Mouse (Mus musculus): Measurements from ENCODE around the gene Ikzf1.

Gene Ikzf1

DNA sequence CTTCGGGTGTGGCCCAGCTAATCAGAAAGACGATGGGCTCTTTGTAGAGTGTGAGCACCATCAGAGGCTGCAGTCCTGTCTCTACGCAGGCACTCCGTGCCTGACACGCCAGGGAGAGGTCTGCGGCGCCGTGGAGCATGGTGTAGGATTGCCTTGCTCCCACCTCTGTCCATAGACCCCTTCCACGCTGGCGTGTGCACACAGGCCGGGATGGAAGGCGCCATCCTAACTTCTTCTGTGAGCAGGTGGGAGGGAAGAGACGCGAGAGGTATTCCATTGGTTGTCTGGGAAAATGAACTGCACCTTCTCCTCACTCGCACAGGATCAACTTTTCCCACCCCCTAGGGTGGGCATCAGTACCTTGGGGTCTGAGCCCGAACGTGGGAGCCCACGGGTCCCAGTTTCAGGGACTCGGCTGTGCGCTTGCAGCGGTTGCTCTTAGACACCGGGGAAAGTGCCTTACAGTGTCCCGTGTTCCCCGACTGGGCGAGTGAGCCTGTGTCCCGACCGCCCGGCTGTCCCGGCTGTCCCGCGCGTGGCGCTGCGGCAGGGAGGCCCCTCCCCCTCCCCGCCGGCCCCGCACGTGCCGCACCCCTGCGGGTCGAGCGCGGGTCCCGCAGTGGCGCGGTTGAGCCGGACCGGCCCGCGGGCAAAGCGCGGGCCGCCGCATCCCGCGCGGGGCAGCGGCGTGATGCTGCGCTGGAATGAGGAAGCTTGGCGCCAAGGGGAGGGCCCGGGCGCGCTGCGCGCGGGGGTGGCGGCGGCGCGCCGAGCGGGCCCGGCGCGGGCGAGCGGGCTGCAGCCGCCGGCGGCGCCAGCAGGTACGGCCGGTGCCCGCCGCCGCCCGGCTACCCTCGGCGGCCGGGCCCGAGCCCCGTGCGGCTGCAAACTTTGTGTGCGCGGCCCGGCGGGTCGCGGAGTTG lies at the start of gene Ikzf1:
TSS of gene Ikzf1 (plus strand) at position 74 of the 923 bp plus-strand sequence.
- no peak for DNase-seq (ENCODE audit: low spot score in 2 of 2)

DNA sequence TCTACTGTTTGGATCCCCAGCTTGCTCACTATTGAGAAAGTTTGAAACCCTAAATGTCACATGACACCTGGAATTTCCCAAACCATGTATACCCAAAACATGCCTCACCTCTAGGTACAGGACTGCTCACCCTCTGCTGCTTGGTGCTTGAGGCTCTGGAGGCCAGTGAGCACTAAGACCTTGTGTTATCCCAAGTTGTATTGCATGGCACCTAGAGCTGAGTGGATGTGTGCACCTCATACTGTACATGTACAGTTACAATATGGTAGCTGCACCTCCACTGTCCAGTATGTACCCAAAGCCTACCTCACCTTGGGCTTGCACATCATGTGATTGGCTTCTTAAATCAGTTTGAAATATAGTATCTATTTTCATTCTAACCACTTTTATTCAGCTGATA lies 40.5 kb upstream of the Ikzf1 start:
- no peak for DNase-seq (ENCODE audit: low spot score in 2 of 2)

GRCm38 (mm10) chr11:11656388-11656787 lies 28.4 kb upstream of the Ikzf1 start:
- no peak for DNase-seq (ENCODE audit: low spot score in 2 of 2)

DNA sequence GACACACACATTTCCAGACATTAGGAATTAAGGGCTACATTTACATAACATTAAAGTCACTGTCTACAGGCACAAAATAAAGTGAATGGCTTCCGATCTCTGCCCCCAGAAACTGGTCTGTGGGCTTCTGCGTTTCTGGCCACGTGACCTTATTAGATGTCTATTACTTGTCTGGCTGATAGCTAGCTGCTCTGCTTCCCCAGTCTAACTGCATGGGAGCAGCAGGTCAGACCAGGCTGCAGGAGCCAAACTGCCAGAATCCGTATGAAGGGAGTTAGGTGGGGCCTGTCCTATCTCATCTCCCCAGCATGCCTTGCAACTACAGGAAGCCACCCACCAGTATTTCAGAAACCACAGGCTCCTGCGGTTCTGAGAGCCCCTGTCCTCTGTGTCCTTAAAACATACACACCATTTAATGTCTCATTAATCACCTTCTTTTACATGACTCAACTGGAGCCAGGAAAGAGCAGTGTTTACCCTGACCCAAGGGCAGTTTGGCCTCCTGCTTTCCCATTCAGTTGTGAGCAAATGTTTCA lies 27.7 kb upstream of the Ikzf1 start:
- no peak for DNase-seq (ENCODE audit: low spot score in 2 of 2)

- DNase-seq (ENCODE audit: low spot score in 2 of 2) = no peak
These were observed 27.2 kb upstream of the Ikzf1 start for GRCm38 (mm10) chr11:11657634-11658033.

GRCm38 (mm10) chr11:11658834-11659233 lies 26.0 kb upstream of the Ikzf1 start:
- DNase-seq (ENCODE audit: low spot score in 2 of 2) = no peak

- DNase-seq (ENCODE audit: low spot score in 2 of 2) = no peak
These were observed 24.2 kb upstream of the Ikzf1 start for GRCm38 (mm10) chr11:11660651-11661050.

- no peak for DNase-seq (ENCODE audit: low spot score in 2 of 2)
These were observed 17.4 kb upstream of the Ikzf1 start for GRCm38 (mm10) chr11:11667254-11667921.

- no peak for DNase-seq (ENCODE audit: low spot score in 2 of 2)
These were observed 16.9 kb upstream of the Ikzf1 start for GRCm38 (mm10) chr11:11667922-11668290.

DNA sequence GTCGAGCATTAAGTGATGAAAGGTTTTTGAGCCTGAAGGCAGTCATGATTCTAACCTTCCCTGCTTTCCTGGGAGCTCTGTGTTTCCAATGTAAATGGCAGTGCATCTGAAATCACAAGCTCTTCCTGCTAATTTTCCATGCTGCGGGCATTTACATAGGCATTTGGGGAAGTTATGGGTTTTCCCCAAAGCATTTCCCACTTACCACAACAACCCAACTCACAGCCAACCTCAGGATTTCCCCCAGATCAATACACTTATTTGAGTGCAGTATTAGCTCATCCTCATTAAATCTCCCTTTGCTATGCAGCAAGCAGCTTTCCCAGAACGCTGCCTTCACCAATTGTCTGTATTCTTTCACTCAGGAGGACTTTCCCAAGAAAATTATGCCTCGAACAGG lies 11.8 kb upstream of the Ikzf1 start:
- no peak for DNase-seq (ENCODE audit: low spot score in 2 of 2)

DNA sequence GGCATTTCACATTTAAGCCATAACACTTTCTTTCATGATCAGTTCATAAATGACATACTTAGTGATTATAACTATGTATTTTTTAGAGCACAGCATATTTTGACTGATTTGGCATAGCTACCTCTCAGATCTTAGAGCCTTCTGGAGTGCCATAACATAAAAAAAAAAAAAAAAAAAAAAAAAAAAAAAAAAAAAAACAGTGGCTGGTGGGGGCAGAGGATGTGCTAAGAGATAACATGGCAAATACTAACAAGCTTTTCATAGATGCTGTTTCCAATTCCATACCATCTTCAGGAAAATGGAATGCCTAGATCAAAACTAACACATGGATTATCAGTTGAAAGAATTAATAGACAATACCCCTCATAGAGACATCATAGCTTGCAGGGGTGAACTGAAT lies 9.7 kb upstream of the Ikzf1 start:
- DNase-seq (ENCODE audit: low spot score in 2 of 2) = no peak

- DNase-seq (ENCODE audit: low spot score in 2 of 2) = no peak
These were observed 8.6 kb upstream of the Ikzf1 start for GRCm38 (mm10) chr11:11676068-11676741.

GRCm38 (mm10) chr11:11677165-11677564 lies 7.6 kb upstream of the Ikzf1 start:
- no peak for DNase-seq (ENCODE audit: low spot score in 2 of 2)

- DNase-seq (ENCODE audit: low spot score in 2 of 2) = no peak
These were observed 5.8 kb upstream of the Ikzf1 start for GRCm38 (mm10) chr11:11678972-11679371.

- no peak for DNase-seq (ENCODE audit: low spot score in 2 of 2)
These were observed 510 bp upstream of the Ikzf1 start for GRCm38 (mm10) chr11:11684056-11684929.

DNA sequence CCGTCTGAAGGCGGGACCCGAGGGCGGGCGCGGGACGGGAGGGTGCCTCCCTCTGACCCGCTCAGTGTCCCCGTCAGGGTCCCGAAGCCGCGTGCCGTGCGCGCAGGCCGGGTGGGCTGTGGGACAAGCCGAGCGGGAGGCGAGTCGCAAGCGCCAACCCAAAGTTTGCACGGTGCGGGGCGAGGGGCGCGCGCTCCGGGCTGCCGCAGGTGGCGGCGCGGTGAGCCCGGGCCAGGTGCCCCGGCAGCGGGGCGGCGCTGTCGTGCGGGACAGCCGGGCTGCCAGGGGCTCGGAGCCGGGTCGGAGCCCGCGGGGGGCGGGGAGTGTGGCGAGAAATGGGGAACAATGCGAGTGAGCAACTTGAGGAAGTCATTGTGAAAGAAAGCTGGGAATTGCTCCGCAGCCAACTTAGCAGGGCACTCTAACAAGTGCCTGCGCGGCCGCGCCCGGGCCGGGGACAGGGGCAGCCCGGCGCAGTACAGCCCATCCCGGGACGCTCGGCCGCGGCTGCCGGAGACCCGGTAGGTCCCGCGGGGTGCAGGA lies 1.1 kb downstream of the Ikzf1 start:
- peak; percentile 51 to 64 for DNase-seq (ENCODE audit: low spot score in 2 of 2)

DNA sequence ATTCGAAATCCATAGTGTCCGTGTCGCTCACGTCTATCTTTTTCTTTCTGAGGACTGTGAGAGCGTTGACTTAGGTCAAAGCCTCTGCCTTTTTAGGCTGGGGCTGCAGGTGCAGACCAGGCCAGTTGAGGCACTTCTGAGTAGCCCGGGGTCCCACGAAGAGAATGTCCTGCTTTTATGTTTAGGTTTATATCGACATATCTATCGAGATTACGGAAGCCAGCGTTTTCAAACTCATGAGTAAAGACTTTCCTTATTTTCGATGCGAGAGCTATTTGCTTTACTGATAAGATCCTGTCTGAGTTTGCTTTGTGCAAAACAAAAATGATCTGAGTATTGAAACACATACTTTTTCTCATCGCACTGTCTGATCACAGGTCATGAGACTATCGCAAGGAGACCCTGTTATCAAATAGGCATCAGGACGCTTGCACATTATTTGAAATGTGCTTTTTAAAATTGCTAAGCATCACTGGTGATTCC lies 1.8 kb downstream of the Ikzf1 start:
- DNase-seq (ENCODE audit: low spot score in 2 of 2) = no peak

- no peak for DNase-seq (ENCODE audit: low spot score in 2 of 2)
These were observed 2.9 kb downstream of the Ikzf1 start for GRCm38 (mm10) chr11:11687551-11688185.

DNA sequence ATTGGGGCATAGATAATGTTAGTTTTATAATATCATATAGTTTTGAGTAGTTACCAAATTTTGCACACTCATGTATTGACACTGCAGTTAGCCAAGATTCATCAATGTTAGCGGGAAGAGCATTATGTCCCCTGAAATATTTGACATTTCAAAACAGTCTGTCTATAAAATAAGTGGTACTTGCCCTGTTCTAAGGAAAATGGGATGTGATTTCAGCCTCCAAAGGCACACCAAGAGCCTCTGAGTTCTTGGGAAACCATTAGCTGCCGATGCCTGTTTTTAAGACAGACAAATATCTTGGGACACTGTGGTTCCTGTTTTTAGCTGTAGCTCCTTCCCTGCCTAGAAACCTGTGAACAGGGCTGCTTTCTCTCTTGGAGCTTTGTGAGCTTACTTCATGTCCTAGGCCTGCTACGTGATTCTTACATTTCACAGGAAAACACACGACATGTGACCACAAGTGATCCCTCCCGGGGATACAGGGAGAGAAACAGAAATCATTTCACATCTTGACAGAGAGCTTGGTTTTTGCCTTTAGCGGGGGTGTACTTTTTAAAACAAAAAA lies 4.0 kb downstream of the Ikzf1 start:
- no peak for DNase-seq (ENCODE audit: low spot score in 2 of 2)

DNA sequence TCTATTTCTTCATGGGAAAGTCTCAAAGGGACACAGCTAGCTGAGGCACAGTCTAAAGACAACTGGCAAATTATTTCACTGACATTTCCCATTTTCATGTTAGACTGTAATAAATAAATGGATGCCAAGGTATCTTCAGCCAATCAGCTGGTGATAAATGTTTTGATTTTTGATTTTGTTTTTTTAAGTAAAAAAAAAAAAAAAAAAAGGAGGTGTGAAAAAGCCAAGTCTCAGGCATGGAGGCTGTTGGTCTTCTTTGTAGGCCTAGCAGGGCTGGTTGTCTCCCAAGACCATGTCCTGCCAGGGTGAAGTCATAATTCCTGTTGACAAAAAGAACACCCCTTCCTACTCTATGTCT lies 4.9 kb downstream of the Ikzf1 start:
- no peak for DNase-seq (ENCODE audit: low spot score in 2 of 2)
